Mouse (Mus musculus): ENCODE data around the gene Olfr1392.

DNA sequence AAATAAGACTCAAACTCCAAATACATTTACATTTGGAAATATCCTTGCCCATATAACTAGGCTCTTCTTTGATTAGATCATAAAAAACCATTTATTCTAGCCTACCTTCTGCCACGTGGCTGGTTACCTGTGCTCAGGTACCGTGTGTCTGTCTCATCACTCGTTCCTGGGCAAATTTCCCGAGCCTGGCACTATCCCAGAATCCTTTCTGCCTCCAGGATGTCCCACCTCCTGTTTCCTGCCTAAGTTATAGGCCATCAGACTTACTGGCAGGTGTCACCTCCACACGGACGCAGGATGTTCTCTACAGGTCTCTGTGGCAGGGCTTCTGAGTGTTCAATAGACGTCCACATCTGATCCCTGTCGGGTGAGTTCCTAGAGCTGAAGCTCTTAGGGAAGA, 20.0 kb upstream of the Olfr1392 start:
- TF ChIP-seq CTCF (IDR thresholded peaks at IDR 0.05; ENCODE audit: control insufficient read depth, insufficient read depth, insufficient replicate concordance, low read depth, low read length) (no peak), POLR2A (IDR thresholded peaks at IDR 0.05; ENCODE audit: control insufficient read depth, low read depth, low read length) (no peak)

Data from testis, adult 2 months (tissue).